Mouse (Mus musculus) midbrain, postnatal 0 days (tissue): ENCODE results near the gene Tbc1d30. TPM values are rescaled to one million over a fixed set of nuclear protein-coding genes. Genes with fewer than 3 reads are reported as not detected.

Source experiments
- ATAC-seq: fragments of 200-750 bp; cut with Nextera tagmentation; 2 replicates; pipeline ENCODE4 v1.8.0; 2017; ENCODE audit warnings: moderate number of reproducible peaks, mild to moderate bottlenecking, moderate TSS enrichment, moderate library complexity; ENCODE audit not compliant: low FRiP score
- DNase-seq: peaks from one replicate; pipeline ENCODE4 v3.0.0-alpha.2; 2015; ENCODE audit warnings: low spot score
- H3K27ac ChIP-seq: fragments of 300-500 bp; sonication (generic); 2 replicates; pipeline ENCODE4 v1.5.1; 2014; ENCODE audit warnings: low read depth, mild to moderate bottlenecking, low read length, mixed read lengths
- H3K27me3 ChIP-seq: fragments of 300-500 bp; sonication (generic); 2 replicates; pipeline ENCODE4 v1.6.1; 2014; ENCODE audit warnings: low read length, control low read depth, mixed read lengths; ENCODE audit not compliant: insufficient read depth
- H3K36me3 ChIP-seq: fragments of 300-500 bp; sonication (generic); 2 replicates; pipeline ENCODE4 v1.6.1; 2014; ENCODE audit warnings: low read length, control low read depth, mixed read lengths; ENCODE audit not compliant: insufficient read depth
- H3K4me1 ChIP-seq: fragments of 300-500 bp; sonication (generic); 2 replicates; pipeline ENCODE4 v1.6.1; 2014; ENCODE audit warnings: mild to moderate bottlenecking, control low read depth, antibody characterized with exemption, low read length, mixed read lengths; ENCODE audit not compliant: insufficient read depth
- H3K4me2 ChIP-seq: fragments of 300-500 bp; sonication (generic); 2 replicates; pipeline ENCODE4 v1.6.1; 2014; ENCODE audit warnings: low read depth, mild to moderate bottlenecking, low read length, mixed read lengths; ENCODE audit not compliant: poor library complexity, severe bottlenecking
- H3K4me3 ChIP-seq: fragments of 300-500 bp; sonication (generic); 2 replicates; pipeline ENCODE4 v1.5.1; 2014; ENCODE audit warnings: low read depth, mild to moderate bottlenecking, low read length, moderate library complexity
- H3K9ac ChIP-seq: fragments of 300-500 bp; sonication (generic); replicated peaks from 2 replicates; pipeline ENCODE4 v1.6.1; 2014; ENCODE audit warnings: mild to moderate bottlenecking, low read length, moderate library complexity, mixed read lengths; ENCODE audit not compliant: poor library complexity, severe bottlenecking
- H3K9me3 ChIP-seq: fragments of 300-500 bp; sonication (generic); 2 replicates; pipeline ENCODE4 v1.6.1; 2016; ENCODE audit warnings: low read length, control low read depth
- CTCF ChIP-seq: IDR thresholded peaks from 2 replicates; pipeline ENCODE4 v1.5.1; 2016; ENCODE audit warnings: antibody characterized with exemption, mild to moderate bottlenecking
- WGBS: fragments of 180-500 bp; shearing (Covaris S2); extraction: QIAGEN DNeasy Blood & Tissue Kit; methylation state at CpG from one replicate; pipeline ENCODE4 v1.1.7; 2014; 5-methylcytosine and 5-hydroxymethylcytosine counted together
- polyA plus RNA-seq: library from polyadenylated mRNA; unstranded; fragments of >200 nt; fragmentation: Nextera tagmentation; extraction: Ambion mirVana; gene quantifications from 2 replicates; pipeline ENCODE4 v1.2.1, GENCODE M21; 2015
- total RNA-seq: library from RNA; depleted of rRNA; stranded (reverse); fragments of >200 nt; gene quantifications from 2 replicates; pipeline ENCODE4 v1.2.3, GENCODE M21; 2014

Tbc1d30 gene
- total and polyA plus RNA-seq, 2 experiments from 2014 or later: 8.3 to 49.1 TPM

- no peaks in the 10 kb centered on the region for H3K9me3 ChIP-seq
- WGBS: 61% methylated on average over 4 of the region's 4 CpGs
- no peak overlapping the region for H3K9ac ChIP-seq
- no peak overlapping the region for H3K27ac ChIP-seq
- H3K4me3 ChIP-seq: no peak overlapping the region
- H3K4me1 ChIP-seq: no peaks in the 10 kb centered on the region
- H3K36me3 ChIP-seq: no peaks in the 10 kb centered on the region
- no peaks in the 10 kb centered on the region for H3K27me3 ChIP-seq
- no peak for TF ChIP-seq CTCF
- no peak overlapping the region for H3K4me2 ChIP-seq
- ATAC-seq (no peak), DNase-seq (no peak)
Measured at GRCm38 (mm10) chr10:121329586-121329985, 21.5 kb downstream of the Tbc1d30 start.

- no peak overlapping the region for H3K4me2 ChIP-seq
- H3K36me3 ChIP-seq: no peaks in the 10 kb centered on the region
Measured at GRCm38 (mm10) chr10:121326167-121326566, 24.9 kb downstream of the Tbc1d30 start.

GRCm38 (mm10) chr10:121323493-121323892, 27.6 kb downstream of the Tbc1d30 start:
- ATAC-seq: no peak
- DNase-seq: peak; percentile 68
- no peak overlapping the region for H3K4me2 ChIP-seq
- TF ChIP-seq CTCF: no peak
- H3K27me3 ChIP-seq: no peaks in the 10 kb centered on the region
- no peak overlapping the region for H3K9ac ChIP-seq
- no peak overlapping the region for H3K4me3 ChIP-seq
- H3K4me1 ChIP-seq: no peaks in the 10 kb centered on the region
- no peak overlapping the region for H3K27ac ChIP-seq
- no peaks in the 10 kb centered on the region for H3K9me3 ChIP-seq
- H3K36me3 ChIP-seq: no peaks in the 10 kb centered on the region
- WGBS: 74% methylated on average over 7 of the region's 7 CpGs

More at GRCm38 (mm10) chr10:121326167-121326566, 24.9 kb downstream of the Tbc1d30 start:
- no peak overlapping the region for H3K9ac ChIP-seq
- H3K27me3 ChIP-seq: no peaks in the 10 kb centered on the region
- ATAC-seq (no peak), DNase-seq (no peak)
- H3K4me1 ChIP-seq: no peaks in the 10 kb centered on the region
- H3K4me3 ChIP-seq: no peak overlapping the region
- TF ChIP-seq CTCF: peak; percentile 35
- no peak overlapping the region for H3K27ac ChIP-seq
- no peaks in the 10 kb centered on the region for H3K9me3 ChIP-seq

GRCm38 (mm10) chr10:121318397-121318950, 32.6 kb downstream of the Tbc1d30 start:
- H3K9ac ChIP-seq: no peak overlapping the region
- WGBS: 74% methylated on average over 7 of the region's 7 CpGs
- H3K4me3 ChIP-seq: no peak overlapping the region
- no peak overlapping the region for H3K4me2 ChIP-seq
- no peaks in the 10 kb centered on the region for H3K9me3 ChIP-seq
- peaks cover 4% of the 10 kb centered on the region; the same call in 1 of the 2 replicates for H3K4me1 ChIP-seq
- no peak overlapping the region for H3K27ac ChIP-seq
- no peak for ATAC-seq
- no peak for DNase-seq
- H3K27me3 ChIP-seq: no peaks in the 10 kb centered on the region
- H3K36me3 ChIP-seq: no peaks in the 10 kb centered on the region
- TF ChIP-seq CTCF: no peak

GRCm38 (mm10) chr10:121316361-121316760, 34.7 kb downstream of the Tbc1d30 start:
- TF ChIP-seq CTCF: no peak
- DNase-seq (no peak), ATAC-seq (no peak)
- H3K4me2 ChIP-seq: no peak overlapping the region
- H3K4me1 ChIP-seq: peaks cover 4% of the 10 kb centered on the region; the same call in 1 of the 2 replicates
- 89% methylated on average over 10 of the region's 10 CpGs for WGBS
- no peaks in the 10 kb centered on the region for H3K27me3 ChIP-seq
- no peaks in the 10 kb centered on the region for H3K9me3 ChIP-seq
- H3K4me3 ChIP-seq: no peak overlapping the region
- no peaks in the 10 kb centered on the region for H3K36me3 ChIP-seq
- H3K9ac ChIP-seq: no peak overlapping the region
- no peak overlapping the region for H3K27ac ChIP-seq

- DNase-seq: peak; percentile 32
- Histone ChIP-seq H3K9me3 (no peaks in the 10 kb centered on the region), H3K4me3 (no peak overlapping the region), H3K27ac (no peak overlapping the region), H3K9ac (no peak overlapping the region), H3K4me1 (peaks cover 4% of the 10 kb centered on the region; the same call in 1 of the 2 replicates), H3K27me3 (no peaks in the 10 kb centered on the region), H3K4me2 (peak overlapping the region; percentile 21), H3K36me3 (no peaks in the 10 kb centered on the region)
- ATAC-seq: no peak
- WGBS: 25% methylated on average over 27 of the region's 27 CpGs
- no peak for TF ChIP-seq CTCF
Measured at GRCm38 (mm10) chr10:121315321-121316283, 35.5 kb downstream of the Tbc1d30 start.
